ENCODE assay signal across 24 mouse cellular contexts in genomic region chr2:70292776-70293175, GRCm38 (mm10).
"Had no signal": no experiment of that assay in that cellular context is flagged by ENCODE, and none has a peak within 500 bp of the region (broad histone marks: within the 10 kb centered on the region; RNA-seq: fewer than 3 reads in every experiment).

No protein-coding gene starts in this region.

- H3K4me3 ChIP-seq: embryonic facial prominence, embryonic 10.5 days; embryonic facial prominence, embryonic 12.5 days; embryonic facial prominence, embryonic 13.5 days; embryonic facial prominence, embryonic 15.5 days; erythroblast, embryonic 14.5 days; forebrain, embryonic 10.5 days; forebrain, embryonic 12.5 days; forebrain, embryonic 13.5 days; forebrain, embryonic 15.5 days; gastrocnemius, adult 2 months; heart, adult 2 months; heart, embryonic 10.5 days had no signal

- H3K4me1 ChIP-seq: embryonic facial prominence, embryonic 12.5 days; embryonic facial prominence, embryonic 13.5 days; embryonic facial prominence, embryonic 15.5 days; forebrain, embryonic 15.5 days had no signal

- H3K36me3 ChIP-seq: embryonic facial prominence, embryonic 10.5 days; embryonic facial prominence, embryonic 12.5 days; embryonic facial prominence, embryonic 13.5 days; embryonic facial prominence, embryonic 15.5 days; forebrain, embryonic 10.5 days; forebrain, embryonic 12.5 days; forebrain, embryonic 15.5 days; heart, embryonic 10.5 days had no signal

- H3K9me3 ChIP-seq: embryonic facial prominence, embryonic 10.5 days; embryonic facial prominence, embryonic 12.5 days; embryonic facial prominence, embryonic 13.5 days; embryonic facial prominence, embryonic 15.5 days; forebrain, embryonic 10.5 days; forebrain, embryonic 12.5 days; forebrain, embryonic 13.5 days; forebrain, embryonic 15.5 days; heart, embryonic 10.5 days had no signal

- H3K27me3 ChIP-seq: embryonic facial prominence, embryonic 12.5 days; embryonic facial prominence, embryonic 13.5 days; embryonic facial prominence, embryonic 15.5 days; forebrain, embryonic 12.5 days; forebrain, embryonic 13.5 days; forebrain, embryonic 15.5 days had no signal

- DNase-seq: cerebellum, postnatal 10 days; cerebellum, postnatal 14 days; cerebellum, postnatal 25 days; cerebellum, postnatal 36 days; embryo, embryonic 11 days; forebrain, postnatal 0 days; gastrocnemius, adult 2 months; gastrocnemius, postnatal 10 days; gastrocnemius, postnatal 14 days; gastrocnemius, postnatal 25 days; gastrocnemius, postnatal 36 days; heart, adult 11 months; heart, adult 18-20 months; heart, adult 2 months had no signal
